18 mouse cellular contexts compared by ENCODE assay signal in the genomic region with DNA sequence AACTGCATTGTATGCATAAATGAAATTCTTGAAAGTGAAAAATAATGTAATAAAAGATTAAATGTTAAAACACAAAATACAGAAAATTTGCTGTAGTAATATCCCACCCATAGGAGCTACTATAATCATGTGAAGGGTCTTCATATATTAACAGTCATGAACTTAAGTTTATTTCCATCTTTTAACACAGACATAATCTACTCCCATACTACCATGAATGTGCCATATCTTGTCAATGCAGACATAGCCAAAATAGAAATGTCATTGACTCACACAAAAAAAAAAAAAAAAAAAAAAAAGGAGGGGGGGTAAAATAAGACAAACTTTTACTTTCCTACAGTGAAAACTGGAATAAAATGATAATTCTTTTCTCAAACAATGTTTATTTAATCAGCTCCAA.
"Had no signal": no experiment of that assay in that cellular context is flagged by ENCODE, and none has a peak within 500 bp of the region (broad histone marks: within the 10 kb centered on the region; RNA-seq: fewer than 3 reads in every experiment).

No protein-coding gene starts in this region.

- ATAC-seq: lung, postnatal 0 days; midbrain, embryonic 15.5 days had no signal

- H3K9me3 ChIP-seq: lung, embryonic 15.5 days; megakaryocyte, embryonic 14.5 days; midbrain, embryonic 13.5 days; midbrain, embryonic 15.5 days; neural tube, embryonic 13.5 days; neural tube, embryonic 15.5 days; stomach, embryonic 15.5 days had no signal

- H3K9ac ChIP-seq: lung, embryonic 15.5 days; midbrain, embryonic 13.5 days; midbrain, embryonic 15.5 days; neural tube, embryonic 13.5 days; neural tube, embryonic 15.5 days; stomach, embryonic 15.5 days had no signal

- H3K27ac ChIP-seq: lung, embryonic 15.5 days; macrophage; midbrain, embryonic 13.5 days; midbrain, embryonic 15.5 days; neural tube, embryonic 13.5 days; neural tube, embryonic 15.5 days; stomach, embryonic 15.5 days; stomach, postnatal 0 days had no signal

- H3K36me3 ChIP-seq: lung, embryonic 15.5 days; midbrain, embryonic 13.5 days; midbrain, embryonic 15.5 days; neural tube, embryonic 13.5 days; neural tube, embryonic 15.5 days; stomach, embryonic 15.5 days had no signal

- H3K4me2 ChIP-seq: lung, embryonic 15.5 days; midbrain, embryonic 11.5 days; midbrain, embryonic 13.5 days; midbrain, embryonic 15.5 days; neural tube, embryonic 13.5 days; neural tube, embryonic 15.5 days; stomach, embryonic 15.5 days had no signal

- H3K27me3 ChIP-seq: lung, embryonic 15.5 days; megakaryocyte, embryonic 14.5 days; midbrain, embryonic 13.5 days; midbrain, embryonic 15.5 days; neural tube, embryonic 13.5 days; neural tube, embryonic 15.5 days; stomach, embryonic 15.5 days had no signal

- H3K4me3 ChIP-seq: lung, embryonic 15.5 days; midbrain, embryonic 13.5 days; midbrain, embryonic 15.5 days; neural tube, embryonic 13.5 days; neural tube, embryonic 15.5 days; stomach, embryonic 15.5 days had no signal

- DNase-seq: lung, adult 2 months; lung, postnatal 14 days; lung, postnatal 36 days; right cerebral cortex, postnatal 14 days; thymus, adult 2 months; thymus, postnatal 25 days; thymus, postnatal 4 days had no signal

- H3K4me1 ChIP-seq: stomach, embryonic 15.5 days had no signal
